Mouse (Mus musculus): ENCODE measurements around the gene Ryk. TPM values are rescaled to one million over a fixed set of nuclear protein-coding genes. Genes with fewer than 3 reads are reported as not detected.
A peak's percentile ranks its signal among the peaks of the same experiment; 100 is the strongest.

The Ryk gene
- polyA plus RNA-seq (2014; fragmentation: Nextera tagmentation; extraction: Ambion mirVana): 15.5 and 18.5 TPM in 2 replicates

DNA sequence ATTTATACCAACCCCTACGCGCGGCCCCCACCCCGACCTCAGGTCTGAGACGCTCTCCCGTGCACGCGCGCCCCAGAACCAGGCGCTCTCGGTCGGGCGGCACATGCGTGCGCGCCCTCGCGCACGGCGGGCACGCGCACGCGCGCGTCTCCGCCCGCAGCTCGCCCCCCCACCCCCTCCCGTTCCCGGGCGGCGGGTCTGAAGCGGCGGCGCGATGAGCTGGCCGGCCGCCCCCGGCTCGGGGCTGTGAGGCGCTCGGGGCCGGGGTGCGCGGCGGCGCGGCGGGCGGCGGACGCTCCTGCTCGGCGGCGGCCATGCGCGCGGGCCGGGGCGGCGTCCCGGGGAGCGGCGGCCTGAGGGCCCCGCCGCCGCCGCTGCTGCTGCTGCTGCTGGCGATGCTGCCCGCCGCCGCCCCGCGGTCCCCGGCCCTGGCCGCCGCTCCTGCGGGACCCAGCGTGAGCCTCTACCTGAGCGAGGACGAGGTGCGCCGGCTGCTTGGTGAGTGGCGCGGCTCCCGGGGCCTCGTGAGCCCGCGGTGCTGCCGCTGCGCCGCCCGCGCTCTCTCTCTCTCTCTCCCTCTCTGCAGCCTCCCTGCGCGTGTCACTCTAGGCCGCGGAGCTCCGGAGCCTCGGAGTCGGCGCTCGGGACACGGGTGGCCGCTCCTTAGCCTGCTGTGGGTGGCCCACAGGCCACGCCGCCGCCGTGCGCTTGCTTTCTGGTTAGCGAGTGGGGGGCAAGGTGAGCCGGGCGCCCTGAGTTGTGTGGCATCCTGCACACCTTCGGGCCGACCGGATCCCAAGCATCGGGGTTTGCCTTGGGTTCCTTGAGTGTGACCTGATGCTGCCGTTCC, at the start of gene Ryk:
TSS of gene Ryk (plus strand) at position 176 of the 850 bp plus-strand sequence.
- H3K4me2 ChIP-seq (ENCODE audit: low read length): peak within 1 kb of the TSS; percentile 77
- H3K27ac ChIP-seq (replicated peaks; ENCODE audit: low read depth, low read length): peak within 1 kb of the TSS; percentile 93
- peak within 1 kb of the TSS; percentile 93 for H3K9ac ChIP-seq (replicated peaks; ENCODE audit: low read length)
- peak; percentile 92 for DNase-seq
- H3K4me1 ChIP-seq (ENCODE audit: control insufficient read depth, insufficient read depth, low read length): peaks cover 21% of the 10 kb centered on the region
- H3K36me3 ChIP-seq (ENCODE audit: control insufficient read depth, insufficient read depth, low read length): no peaks in the 10 kb centered on the region
- no peaks in the 10 kb centered on the region for H3K27me3 ChIP-seq (ENCODE audit: control insufficient read depth, insufficient read depth, low read length)
- H3K9me3 ChIP-seq (ENCODE audit: control insufficient read depth, low read length): no peaks in the 10 kb centered on the region
- peak; percentile 84 for ATAC-seq (ENCODE audit: low FRiP score, low TSS enrichment)
- under 1% methylated on average over 109 of the region's 119 CpGs for WGBS
- peak within 1 kb of the TSS; percentile 93 for H3K4me3 ChIP-seq (replicated peaks; ENCODE audit: low read depth, low read length)

DNA sequence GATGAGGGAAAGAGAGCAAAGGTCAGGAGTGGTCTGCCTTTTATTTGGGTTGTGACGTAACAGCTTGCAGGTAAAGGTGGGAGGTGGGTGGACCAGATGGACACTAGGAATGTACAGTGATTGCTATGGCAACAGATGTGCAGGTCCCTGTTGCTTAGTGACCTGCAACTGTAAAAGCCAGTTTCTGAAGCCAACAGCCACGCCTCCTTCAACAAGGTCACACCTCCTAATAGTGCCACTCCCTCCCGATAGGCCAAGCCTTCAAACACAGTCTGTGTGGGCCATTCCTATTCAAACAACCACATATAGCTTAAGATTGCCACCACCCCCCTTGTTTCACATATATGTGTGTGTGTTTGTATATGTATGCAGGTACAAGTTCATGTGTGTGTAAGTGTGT, 45.2 kb upstream of the Ryk start:
- H3K4me2 ChIP-seq (ENCODE audit: low read length): no peak overlapping the region
- H3K27me3 ChIP-seq (ENCODE audit: control insufficient read depth, insufficient read depth, low read length): no peaks in the 10 kb centered on the region
- H3K4me1 ChIP-seq (ENCODE audit: control insufficient read depth, insufficient read depth, low read length): no peaks in the 10 kb centered on the region
- no peak overlapping the region for H3K4me3 ChIP-seq (replicated peaks; ENCODE audit: low read depth, low read length)
- H3K27ac ChIP-seq (replicated peaks; ENCODE audit: low read depth, low read length): no peak overlapping the region
- DNase-seq: no peak
- no peaks in the 10 kb centered on the region for H3K36me3 ChIP-seq (ENCODE audit: control insufficient read depth, insufficient read depth, low read length)
- no peak for ATAC-seq (ENCODE audit: low FRiP score, low TSS enrichment)
- H3K9me3 ChIP-seq (ENCODE audit: control insufficient read depth, low read length): no peaks in the 10 kb centered on the region
- WGBS: 74% methylated on average over 3 of the region's 3 CpGs
- H3K9ac ChIP-seq (replicated peaks; ENCODE audit: low read length): no peak overlapping the region

DNA sequence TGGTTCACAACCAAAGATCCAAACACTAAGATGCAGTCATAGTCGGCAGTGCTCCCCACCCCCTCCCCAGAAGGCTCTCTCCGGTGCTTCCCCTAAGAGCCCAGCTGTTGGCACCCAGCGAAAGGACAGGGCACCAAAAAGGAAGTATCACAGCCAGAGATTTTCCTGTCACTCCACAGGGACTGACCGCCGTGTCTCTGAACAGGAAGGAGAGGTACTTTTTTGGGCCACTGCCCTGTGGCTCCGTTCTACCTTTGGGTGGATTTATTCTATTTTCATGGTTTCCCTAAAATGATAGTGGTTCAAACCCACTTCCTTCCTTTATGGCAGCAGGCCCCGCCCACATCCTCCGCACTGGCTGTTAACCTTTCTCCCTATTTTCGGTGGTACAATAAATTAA, 42.9 kb upstream of the Ryk start:
- DNase-seq (no peak), ATAC-seq (ENCODE audit: low FRiP score, low TSS enrichment) (no peak)
- H3K9ac ChIP-seq (replicated peaks; ENCODE audit: low read length): no peak overlapping the region
- WGBS: 78% methylated on average over 9 of the region's 9 CpGs
- no peak overlapping the region for H3K4me2 ChIP-seq (ENCODE audit: low read length)
- H3K4me3 ChIP-seq (replicated peaks; ENCODE audit: low read depth, low read length): no peak overlapping the region
- no peaks in the 10 kb centered on the region for H3K9me3 ChIP-seq (ENCODE audit: control insufficient read depth, low read length)
- H3K36me3 ChIP-seq (ENCODE audit: control insufficient read depth, insufficient read depth, low read length): no peaks in the 10 kb centered on the region
- H3K27ac ChIP-seq (replicated peaks; ENCODE audit: low read depth, low read length): no peak overlapping the region
- no peaks in the 10 kb centered on the region for H3K27me3 ChIP-seq (ENCODE audit: control insufficient read depth, insufficient read depth, low read length)
- H3K4me1 ChIP-seq (ENCODE audit: control insufficient read depth, insufficient read depth, low read length): no peaks in the 10 kb centered on the region

DNA sequence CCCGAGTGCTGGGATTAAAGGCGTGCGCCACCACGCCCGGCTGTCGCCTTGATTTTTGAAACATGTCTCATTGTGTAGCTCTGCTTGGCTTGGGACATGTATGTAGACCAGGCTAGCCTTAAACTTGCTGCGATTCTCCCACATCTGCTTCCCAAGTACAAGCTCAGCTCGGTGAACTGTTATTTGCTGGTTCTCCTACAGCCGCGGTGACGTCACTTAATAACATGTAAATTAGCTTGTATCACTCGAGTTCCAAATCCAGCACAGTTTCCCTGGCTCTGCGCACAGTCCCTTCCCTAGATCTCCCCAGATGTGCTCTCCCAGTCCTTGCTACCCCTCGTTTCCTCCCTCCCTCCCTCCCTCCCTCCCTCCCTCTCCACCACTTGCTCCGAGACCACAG, 41.9 kb upstream of the Ryk start:
- no peaks in the 10 kb centered on the region for H3K27me3 ChIP-seq (ENCODE audit: control insufficient read depth, insufficient read depth, low read length)
- WGBS: 76% methylated on average over 15 of the region's 15 CpGs
- no peaks in the 10 kb centered on the region for H3K9me3 ChIP-seq (ENCODE audit: control insufficient read depth, low read length)
- H3K27ac ChIP-seq (replicated peaks; ENCODE audit: low read depth, low read length): no peak overlapping the region
- DNase-seq (no peak), ATAC-seq (ENCODE audit: low FRiP score, low TSS enrichment) (no peak)
- H3K4me2 ChIP-seq (ENCODE audit: low read length): no peak overlapping the region
- no peaks in the 10 kb centered on the region for H3K36me3 ChIP-seq (ENCODE audit: control insufficient read depth, insufficient read depth, low read length)
- H3K9ac ChIP-seq (replicated peaks; ENCODE audit: low read length): no peak overlapping the region
- no peak overlapping the region for H3K4me3 ChIP-seq (replicated peaks; ENCODE audit: low read depth, low read length)
- no peaks in the 10 kb centered on the region for H3K4me1 ChIP-seq (ENCODE audit: control insufficient read depth, insufficient read depth, low read length)

DNA sequence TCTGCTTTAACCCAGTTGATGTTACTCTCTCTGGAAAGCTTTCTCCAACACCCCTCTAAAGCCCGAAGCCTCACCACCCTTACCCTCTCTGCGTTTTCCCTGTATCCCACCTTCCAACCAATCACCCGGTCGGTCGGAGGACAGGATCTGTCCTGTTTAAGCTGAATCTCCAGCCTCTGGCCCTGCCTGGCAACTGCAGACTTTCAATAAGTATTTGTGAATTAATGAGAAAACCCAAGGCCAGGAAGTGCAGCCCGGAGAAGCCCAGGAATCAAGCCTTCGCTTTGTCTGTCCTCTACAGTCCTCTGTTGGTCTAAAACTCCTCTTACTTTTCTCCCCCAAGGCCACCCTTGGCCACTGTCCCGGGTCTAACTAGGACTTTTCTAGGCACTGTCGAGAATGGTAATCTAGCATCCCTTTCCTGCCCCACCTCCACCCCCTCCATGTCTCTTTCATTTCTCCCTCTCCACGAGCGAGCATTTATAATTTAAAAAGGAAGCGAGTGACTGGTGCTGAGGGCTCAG, 41.4 kb upstream of the Ryk start:
- Histone ChIP-seq H3K4me1 (ENCODE audit: control insufficient read depth, insufficient read depth, low read length) (no peaks in the 10 kb centered on the region), H3K27ac (replicated peaks; ENCODE audit: low read depth, low read length) (no peak overlapping the region), H3K4me2 (ENCODE audit: low read length) (no peak overlapping the region), H3K27me3 (ENCODE audit: control insufficient read depth, insufficient read depth, low read length) (no peaks in the 10 kb centered on the region), H3K9ac (replicated peaks; ENCODE audit: low read length) (no peak overlapping the region), H3K4me3 (replicated peaks; ENCODE audit: low read depth, low read length) (no peak overlapping the region), H3K36me3 (ENCODE audit: control insufficient read depth, insufficient read depth, low read length) (no peaks in the 10 kb centered on the region), H3K9me3 (ENCODE audit: control insufficient read depth, low read length) (no peaks in the 10 kb centered on the region)
- ATAC-seq (ENCODE audit: low FRiP score, low TSS enrichment): no peak
- 69% methylated on average over 12 of the region's 12 CpGs for WGBS
- no peak for DNase-seq

DNA sequence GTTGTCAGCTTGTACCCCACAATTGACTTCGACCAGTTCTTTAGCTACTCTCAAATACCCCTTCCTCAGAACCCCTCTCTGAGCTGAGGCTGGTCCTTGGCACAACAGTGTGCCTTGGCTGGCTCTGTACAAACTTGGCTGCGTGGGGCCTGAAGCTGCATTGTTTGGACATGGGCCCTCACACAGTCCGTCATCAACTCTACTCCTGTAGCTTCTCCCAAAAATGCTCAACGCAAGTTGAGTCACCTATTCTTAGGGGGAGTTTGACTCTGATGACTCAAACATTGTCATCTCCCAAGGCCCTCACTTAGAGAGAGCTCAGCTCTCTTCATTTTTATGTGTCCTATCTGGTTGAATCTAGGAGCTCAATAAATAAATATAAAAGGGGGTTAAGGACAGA, 36.3 kb upstream of the Ryk start:
- ATAC-seq (ENCODE audit: low FRiP score, low TSS enrichment) (no peak), DNase-seq (no peak)
- no peaks in the 10 kb centered on the region for H3K9me3 ChIP-seq (ENCODE audit: control insufficient read depth, low read length)
- H3K4me3 ChIP-seq (replicated peaks; ENCODE audit: low read depth, low read length): no peak overlapping the region
- H3K9ac ChIP-seq (replicated peaks; ENCODE audit: low read length): no peak overlapping the region
- no peak overlapping the region for H3K27ac ChIP-seq (replicated peaks; ENCODE audit: low read depth, low read length)
- H3K4me2 ChIP-seq (ENCODE audit: low read length): no peak overlapping the region
- no peaks in the 10 kb centered on the region for H3K4me1 ChIP-seq (ENCODE audit: control insufficient read depth, insufficient read depth, low read length)
- WGBS: 86% methylated on average over 4 of the region's 4 CpGs
- H3K27me3 ChIP-seq (ENCODE audit: control insufficient read depth, insufficient read depth, low read length): no peaks in the 10 kb centered on the region
- no peaks in the 10 kb centered on the region for H3K36me3 ChIP-seq (ENCODE audit: control insufficient read depth, insufficient read depth, low read length)

DNA sequence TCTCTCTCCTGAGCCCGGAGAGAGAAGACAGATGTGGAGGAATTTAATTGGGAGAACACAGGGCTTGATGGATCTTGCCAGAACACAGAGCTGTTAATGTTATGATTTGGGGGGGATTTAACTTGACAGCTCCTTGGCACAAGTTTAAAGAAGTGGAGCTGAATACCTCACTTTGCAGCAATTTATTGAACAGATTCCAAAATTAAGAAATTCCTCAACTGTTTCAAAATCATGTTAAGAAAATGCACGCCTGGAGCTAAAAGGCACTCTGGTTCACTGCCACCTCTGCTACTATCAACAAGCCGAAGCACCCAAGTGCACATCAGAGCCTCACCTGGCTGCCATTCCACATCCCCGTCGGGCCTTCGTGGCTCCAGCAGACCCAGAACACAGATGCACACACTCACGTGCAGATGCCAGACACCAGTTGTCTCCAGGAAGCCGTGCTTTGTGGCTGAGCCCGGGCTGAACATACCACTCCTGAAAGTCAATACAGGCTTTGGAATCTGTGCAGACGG, 28.6 kb upstream of the Ryk start:
- Histone ChIP-seq H3K9ac (replicated peaks; ENCODE audit: low read length) (no peak overlapping the region), H3K27ac (replicated peaks; ENCODE audit: low read depth, low read length) (no peak overlapping the region), H3K4me1 (ENCODE audit: control insufficient read depth, insufficient read depth, low read length) (no peaks in the 10 kb centered on the region), H3K27me3 (ENCODE audit: control insufficient read depth, insufficient read depth, low read length) (no peaks in the 10 kb centered on the region), H3K36me3 (ENCODE audit: control insufficient read depth, insufficient read depth, low read length) (no peaks in the 10 kb centered on the region), H3K4me3 (replicated peaks; ENCODE audit: low read depth, low read length) (no peak overlapping the region), H3K9me3 (ENCODE audit: control insufficient read depth, low read length) (no peaks in the 10 kb centered on the region), H3K4me2 (ENCODE audit: low read length) (no peak overlapping the region)
- WGBS: 88% methylated on average over 10 of the region's 10 CpGs
- ATAC-seq (ENCODE audit: low FRiP score, low TSS enrichment) (no peak), DNase-seq (no peak)

DNA sequence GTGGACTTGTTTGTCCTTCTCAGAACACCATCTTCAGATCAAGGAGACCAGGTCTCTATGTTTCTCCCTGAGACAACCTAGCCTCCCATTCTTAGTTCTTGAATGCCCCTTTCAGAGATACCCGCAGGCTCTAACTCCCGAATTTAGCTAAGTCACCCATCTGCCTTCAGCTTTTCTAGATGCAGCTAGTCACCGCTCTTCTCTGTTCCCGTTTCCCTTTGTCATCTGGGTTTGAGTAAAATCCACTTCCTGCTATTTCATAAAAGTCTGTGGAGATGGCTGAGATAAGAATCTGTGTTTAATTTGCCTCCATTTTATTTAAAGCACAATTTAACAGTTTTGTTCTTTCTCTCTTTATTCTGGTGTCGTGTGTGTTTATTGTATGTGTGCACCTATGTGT, 23.5 kb upstream of the Ryk start:
- Histone ChIP-seq H3K36me3 (ENCODE audit: control insufficient read depth, insufficient read depth, low read length) (no peaks in the 10 kb centered on the region), H3K4me1 (ENCODE audit: control insufficient read depth, insufficient read depth, low read length) (no peaks in the 10 kb centered on the region), H3K9ac (replicated peaks; ENCODE audit: low read length) (no peak overlapping the region), H3K4me2 (ENCODE audit: low read length) (no peak overlapping the region), H3K4me3 (replicated peaks; ENCODE audit: low read depth, low read length) (no peak overlapping the region), H3K27me3 (ENCODE audit: control insufficient read depth, insufficient read depth, low read length) (no peaks in the 10 kb centered on the region), H3K27ac (replicated peaks; ENCODE audit: low read depth, low read length) (no peak overlapping the region), H3K9me3 (ENCODE audit: control insufficient read depth, low read length) (no peaks in the 10 kb centered on the region)
- WGBS: 87% methylated on average over 5 of the region's 5 CpGs
- no peak for DNase-seq
- ATAC-seq (ENCODE audit: low FRiP score, low TSS enrichment): no peak

DNA sequence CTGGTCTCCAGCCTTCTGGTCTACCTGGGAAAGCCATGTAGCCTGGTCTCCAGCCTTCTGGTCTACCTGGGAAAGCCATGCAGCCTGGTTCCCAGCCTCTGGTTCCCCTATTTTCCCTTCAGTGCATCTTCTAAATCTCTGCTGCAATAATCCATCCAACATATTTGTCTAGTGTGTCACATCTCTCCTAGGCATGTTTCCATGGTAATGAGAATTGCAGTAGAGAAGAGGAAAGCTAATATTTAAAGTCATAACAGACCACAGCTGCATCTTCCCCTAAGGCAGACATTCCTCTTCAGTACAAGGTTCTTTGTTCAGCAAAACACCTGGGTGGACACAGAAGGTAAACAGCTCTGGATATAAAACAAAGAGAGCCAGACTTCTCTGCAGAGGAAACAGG, 16.5 kb upstream of the Ryk start:
- H3K4me3 ChIP-seq (replicated peaks; ENCODE audit: low read depth, low read length): no peak overlapping the region
- H3K9ac ChIP-seq (replicated peaks; ENCODE audit: low read length): no peak overlapping the region
- DNase-seq (no peak), ATAC-seq (ENCODE audit: low FRiP score, low TSS enrichment) (no peak)
- H3K27me3 ChIP-seq (ENCODE audit: control insufficient read depth, insufficient read depth, low read length): no peaks in the 10 kb centered on the region
- 0 out of 2 replicates have a peak overlapping the region, but pooled peaks have one; percentile 3 for H3K27ac ChIP-seq (replicated peaks; ENCODE audit: low read depth, low read length)
- H3K4me1 ChIP-seq (ENCODE audit: control insufficient read depth, insufficient read depth, low read length): no peaks in the 10 kb centered on the region
- H3K4me2 ChIP-seq (ENCODE audit: low read length): no peak overlapping the region
- H3K9me3 ChIP-seq (ENCODE audit: control insufficient read depth, low read length): no peaks in the 10 kb centered on the region
- no peaks in the 10 kb centered on the region for H3K36me3 ChIP-seq (ENCODE audit: control insufficient read depth, insufficient read depth, low read length)
